Mouse (Mus musculus) hindbrain, embryonic 16.5 days (tissue): ENCODE results near the gene Stfa3. TPM values are rescaled to one million over a fixed set of nuclear protein-coding genes. Genes with fewer than 3 reads are reported as not detected.
"Not testable (repeated sequence)": the region's sequence is repeated elsewhere in the genome, so short reads cannot be mapped to it uniquely, and the experiment has no call there.

Experiments
- ATAC-seq: fragments of 200-750 bp; cut with Nextera tagmentation; 2 replicates; pipeline ENCODE4 v1.8.0; 2017; ENCODE audit warnings: moderate TSS enrichment, moderate library complexity
- H3K27ac ChIP-seq: fragments of 300-500 bp; sonication (generic); 2 replicates; pipeline ENCODE4 v1.5.1; 2014; ENCODE audit warnings: low read depth, mild to moderate bottlenecking, control low read depth, low read length, moderate library complexity
- H3K27me3 ChIP-seq: fragments of 300-500 bp; sonication (generic); replicated peaks from 2 replicates; pipeline ENCODE4 v1.6.1; 2014; ENCODE audit warnings: low read length; ENCODE audit not compliant: control insufficient read depth, insufficient read depth
- H3K36me3 ChIP-seq: fragments of 300-500 bp; sonication (generic); 2 replicates; pipeline ENCODE4 v1.6.1; 2014; ENCODE audit warnings: mild to moderate bottlenecking, low read length, moderate library complexity, mixed read lengths; ENCODE audit not compliant: control insufficient read depth, insufficient read depth
- H3K4me1 ChIP-seq: fragments of 300-500 bp; sonication (generic); 2 replicates; pipeline ENCODE4 v1.6.1; 2014; ENCODE audit warnings: low read depth, low read length; ENCODE audit not compliant: control insufficient read depth, insufficient read depth
- H3K4me2 ChIP-seq: fragments of 300-500 bp; sonication (generic); 2 replicates; pipeline ENCODE4 v1.6.1; 2014; ENCODE audit warnings: mild to moderate bottlenecking, low read length, control low read depth, moderate library complexity
- H3K4me3 ChIP-seq: fragments of 300-500 bp; sonication (generic); 2 replicates; pipeline ENCODE4 v1.5.1; 2014; ENCODE audit warnings: mild to moderate bottlenecking, low read length, control low read depth, moderate library complexity
- H3K9ac ChIP-seq: fragments of 300-500 bp; sonication (generic); 2 replicates; pipeline ENCODE4 v1.6.1; 2014; ENCODE audit warnings: low read depth, mild to moderate bottlenecking, control low read depth, low read length, moderate library complexity
- H3K9me3 ChIP-seq: fragments of 300-500 bp; sonication (generic); 2 replicates; pipeline ENCODE4 v1.6.1; 2014; ENCODE audit warnings: mild to moderate bottlenecking, low read length, moderate library complexity; ENCODE audit not compliant: control insufficient read depth
- WGBS: fragments of 180-500 bp; shearing (Covaris S2); extraction: QIAGEN DNeasy Blood & Tissue Kit; methylation state at CpG from one replicate; pipeline ENCODE4 v1.1.7; 2014; 5-methylcytosine and 5-hydroxymethylcytosine counted together
- polyA plus RNA-seq: library from polyadenylated mRNA; unstranded; fragments of >200 nt; fragmentation: Nextera tagmentation; extraction: Ambion mirVana; gene quantifications from 2 replicates; pipeline ENCODE4 v1.2.1, GENCODE M21; 2015

Stfa3 gene
- polyA plus RNA-seq, 1 experiment from 2014 or later, result 0.59 TPM

- no peaks in the 10 kb centered on the region; the same call in 1 of the 2 replicates for H3K4me1 ChIP-seq
- H3K27ac ChIP-seq, result no peak overlapping the region
- no peaks in the 10 kb centered on the region for H3K36me3 ChIP-seq
- no peaks in the 10 kb centered on the region for H3K9me3 ChIP-seq
- no peak overlapping the region for H3K4me3 ChIP-seq
- no peak for ATAC-seq
- H3K9ac ChIP-seq, result no peak overlapping the region
- H3K27me3 ChIP-seq, result no peaks in the 10 kb centered on the region
- WGBS, result 91% methylated on average over 9 of the region's 9 CpGs
- H3K4me2 ChIP-seq, result no peak overlapping the region
These were observed 14.2 kb upstream of the Stfa3 start for GRCm38 (mm10) chr16:36469367-36469766.

- H3K4me1 ChIP-seq, result no peaks in the 10 kb centered on the region; the same call in 1 of the 2 replicates
- no peaks in the 10 kb centered on the region for H3K27me3 ChIP-seq
- H3K9me3 ChIP-seq, result no peaks in the 10 kb centered on the region
- H3K27ac ChIP-seq, result no peak overlapping the region
- no peaks in the 10 kb centered on the region for H3K36me3 ChIP-seq
- no peak overlapping the region for H3K9ac ChIP-seq
- no peak overlapping the region for H3K4me3 ChIP-seq
- no peak overlapping the region for H3K4me2 ChIP-seq
- 62% methylated on average over 4 of the region's 4 CpGs for WGBS
- ATAC-seq, result no peak
These were observed 13.7 kb upstream of the Stfa3 start for GRCm38 (mm10) chr16:36468862-36469261.

- Histone ChIP-seq H3K4me3 (no peak overlapping the region), H3K36me3 (no peaks in the 10 kb centered on the region), H3K4me1 (no peaks in the 10 kb centered on the region; the same call in 1 of the 2 replicates), H3K9ac (no peak overlapping the region), H3K9me3 (no peaks in the 10 kb centered on the region), H3K4me2 (no peak overlapping the region), H3K27ac (no peak overlapping the region), H3K27me3 (no peaks in the 10 kb centered on the region)
- ATAC-seq, result no peak
- WGBS, result 84% methylated on average over 2 of the region's 2 CpGs
These were observed 12.7 kb upstream of the Stfa3 start for GRCm38 (mm10) chr16:36467936-36468335.

- Histone ChIP-seq H3K4me2 (no peak overlapping the region), H3K27me3 (no peaks in the 10 kb centered on the region), H3K4me3 (no peak overlapping the region), H3K36me3 (no peaks in the 10 kb centered on the region), H3K9me3 (no peaks in the 10 kb centered on the region), H3K9ac (no peak overlapping the region), H3K27ac (no peak overlapping the region), H3K4me1 (no peaks in the 10 kb centered on the region)
- 92% methylated on average over 3 of the region's 3 CpGs for WGBS
- no peak for ATAC-seq
These were observed 10.2 kb upstream of the Stfa3 start for GRCm38 (mm10) chr16:36465436-36465835.

- H3K27ac ChIP-seq, result no peak overlapping the region
- H3K4me1 ChIP-seq, result no peaks in the 10 kb centered on the region
- no peak for ATAC-seq
- H3K36me3 ChIP-seq, result no peaks in the 10 kb centered on the region
- 94% methylated on average over 4 of the region's 4 CpGs for WGBS
- H3K9ac ChIP-seq, result no peak overlapping the region
- no peak overlapping the region for H3K4me2 ChIP-seq
- no peak overlapping the region for H3K4me3 ChIP-seq
- no peaks in the 10 kb centered on the region for H3K9me3 ChIP-seq
- no peaks in the 10 kb centered on the region for H3K27me3 ChIP-seq
These were observed 8.9 kb upstream of the Stfa3 start for GRCm38 (mm10) chr16:36464076-36464475.

GRCm38 (mm10) chr16:36460426-36460825 is 5.2 kb upstream of the Stfa3 start:
- H3K4me3 ChIP-seq, result no peak overlapping the region

GRCm38 (mm10) chr16:36420979-36421378 is 34.2 kb downstream of the Stfa3 start:
- not testable (repeated sequence) for H3K4me3 ChIP-seq, H3K9ac ChIP-seq, H3K27me3 ChIP-seq, H3K36me3 ChIP-seq, H3K4me1 ChIP-seq, H3K4me2 ChIP-seq, ATAC-seq, H3K9me3 ChIP-seq, H3K27ac ChIP-seq
- 76% methylated on average over 1 of the region's 1 CpGs for WGBS

More at GRCm38 (mm10) chr16:36460426-36460825, 5.2 kb upstream of the Stfa3 start:
- Histone ChIP-seq H3K36me3 (no peaks in the 10 kb centered on the region), H3K9me3 (no peaks in the 10 kb centered on the region), H3K4me1 (no peaks in the 10 kb centered on the region), H3K27ac (no peak overlapping the region), H3K9ac (no peak overlapping the region), H3K27me3 (no peaks in the 10 kb centered on the region), H3K4me2 (no peak overlapping the region)
- WGBS, result 13% methylated on average over 2 of the region's 2 CpGs
- peak; percentile 64; the same call in 1 of the 2 replicates for ATAC-seq

GRCm38 (mm10) chr16:36408357-36408756 is 46.8 kb downstream of the Stfa3 start, which contains the start of gene Stfa2:
TSS of gene Stfa2 (minus strand) at chr16:36408457.
- H3K9ac ChIP-seq, result no peak within 1 kb of the TSS
- H3K4me3 ChIP-seq, result no peak within 1 kb of the TSS
- H3K36me3 ChIP-seq, result no peaks in the 10 kb centered on the region
- H3K4me1 ChIP-seq, result no peaks in the 10 kb centered on the region
- H3K27me3 ChIP-seq, result no peaks in the 10 kb centered on the region
- H3K9me3 ChIP-seq, result no peaks in the 10 kb centered on the region
- ATAC-seq, result no peak
- H3K27ac ChIP-seq, result no peak within 1 kb of the TSS
- H3K4me2 ChIP-seq, result no peak within 1 kb of the TSS
